Mouse (Mus musculus) small intestine, adult 2 months (tissue): ENCODE results near the gene Gm21987.

Source experiments
- CTCF ChIP-seq: fragments of 200-500 bp; IDR thresholded peaks from 2 replicates; pipeline ENCODE4 v1.5.1; 2012; ENCODE audit warnings: low read depth, mild to moderate bottlenecking, control low read depth, inconsistent platforms, low read length, moderate library complexity, mixed read lengths; ENCODE audit not compliant: insufficient replicate concordance, insufficient read length; ENCODE audit errors: extremely low read depth
- POLR2A ChIP-seq: fragments of 200-500 bp; IDR thresholded peaks from 2 replicates; pipeline ENCODE4 v1.6.1; 2012; ENCODE audit warnings: low read depth, mild to moderate bottlenecking, control low read depth, inconsistent platforms, low read length, moderate library complexity

GRCm38 (mm10) chr16:38354185-38354913 is 7.5 kb downstream of the Gm21987 start:
- TF ChIP-seq CTCF (no peak), POLR2A (no peak)
